Mouse (Mus musculus) MEL (cell line): Measurements from ENCODE around the gene Galnt2.

Experiments
- CHD1 ChIP-seq: IDR thresholded peaks from 2 replicates; pipeline ENCODE4 v1.6.1; 2012; ENCODE audit warnings: low read depth, mild to moderate bottlenecking, inconsistent platforms, low read length, improper control_type of control experiment
- CHD2 ChIP-seq: IDR thresholded peaks from 2 replicates; pipeline ENCODE4 v1.6.1; 2011; ENCODE audit warnings: low read length, improper control_type of control experiment
- CTCF ChIP-seq, 3 experiments: IDR thresholded peaks in 2 of 3; conservative IDR thresholded peaks in 1 of 3; 2 replicates each; pipeline ENCODE4 v1.5.1; 2011 to 2012; ENCODE audit warnings: low read length in 3 of 3, low read depth in 2 of 3, mild to moderate bottlenecking in 2 of 3, improper control_type of control experiment in 1 of 3, inconsistent platforms in 1 of 3, mixed read lengths in 1 of 3, moderate library complexity in 1 of 3; ENCODE audit not compliant: control insufficient read depth in 1 of 3, insufficient read depth in 1 of 3, poor library complexity in 1 of 3, severe bottlenecking in 1 of 3
- EP300 ChIP-seq, 2 experiments: IDR thresholded peaks; 2 replicates each; pipeline ENCODE4 v1.6.1; 2011; ENCODE audit warnings: improper control_type of control experiment in 2 of 2, low read length in 2 of 2, low read depth in 1 of 2, mild to moderate bottlenecking in 1 of 2
- HCFC1 ChIP-seq: IDR thresholded peaks from 2 replicates; pipeline ENCODE4 v1.6.1; 2012; ENCODE audit warnings: low read depth, mild to moderate bottlenecking, inconsistent platforms, low read length, improper control_type of control experiment, moderate library complexity
- JUND ChIP-seq: IDR thresholded peaks from 2 replicates; pipeline ENCODE4 v1.6.1; 2011; ENCODE audit warnings: low read depth, mild to moderate bottlenecking, improper control_type of control experiment, low read length
- MAZ ChIP-seq: IDR thresholded peaks from 2 replicates; pipeline ENCODE4 v1.6.1; 2012; ENCODE audit warnings: low read depth, mild to moderate bottlenecking, inconsistent platforms, low read length, improper control_type of control experiment
- MYC ChIP-seq: IDR thresholded peaks from 2 replicates; pipeline ENCODE4 v1.6.1; 2011; ENCODE audit warnings: low read depth, mild to moderate bottlenecking, low read length, improper control_type of control experiment, moderate library complexity
- POLR2A ChIP-seq, 2 experiments: IDR thresholded peaks; 2 replicates each; pipeline ENCODE4 v1.6.1; 2011 to 2012; ENCODE audit warnings: low read length in 2 of 2, mild to moderate bottlenecking in 2 of 2, control low read depth in 1 of 2, improper control_type of control experiment in 1 of 2, low read depth in 1 of 2, moderate library complexity in 1 of 2; ENCODE audit not compliant: control insufficient read depth in 1 of 2, insufficient read depth in 1 of 2, poor library complexity in 1 of 2
- TBP ChIP-seq: IDR thresholded peaks from 2 replicates; pipeline ENCODE4 v1.8.0; 2011; ENCODE audit warnings: low read depth, low read length, improper control_type of control experiment

DNA sequence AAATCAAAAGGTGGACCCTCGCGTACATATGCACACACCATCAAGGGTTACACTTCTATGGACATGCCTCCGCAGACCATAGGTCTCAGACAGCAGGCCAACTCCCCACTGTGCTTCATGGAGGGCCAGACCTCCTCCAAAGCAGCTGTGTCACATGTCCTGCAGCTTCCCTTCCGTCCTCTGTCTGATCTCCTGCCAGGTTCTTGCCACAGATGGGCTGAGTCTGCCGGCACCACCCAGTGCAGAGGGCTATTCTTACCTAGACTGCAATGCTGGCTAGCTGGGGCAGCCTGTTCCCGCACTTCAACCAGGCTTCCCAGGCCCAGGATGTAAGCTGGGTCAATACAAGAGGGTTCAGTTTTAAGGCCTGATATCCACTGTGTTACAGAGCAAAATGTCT is 144.0 kb downstream of the Galnt2 start:
- TF ChIP-seq POLR2A (IDR thresholded peaks at IDR 0.05; ENCODE audit: control insufficient read depth in 1 of 2, insufficient read depth in 1 of 2, low read depth in 1 of 2, low read length in 2 of 2, poor library complexity in 1 of 2), result no peak
- TF ChIP-seq HCFC1, result no peak
- TF ChIP-seq CHD1, result no peak
- TF ChIP-seq MAZ, result no peak
- TF ChIP-seq MYC, result no peak
- TF ChIP-seq CTCF (IDR thresholded peaks at IDR 0.05 in 2 of 3, conservative IDR thresholded peaks at IDR 0.05 in 1 of 3; ENCODE audit: control insufficient read depth in 1 of 3, insufficient read depth in 1 of 3, low read depth in 2 of 3, low read length in 3 of 3, poor library complexity in 1 of 3, severe bottlenecking in 1 of 3), result no peak
- TF ChIP-seq CHD2, result no peak
- TF ChIP-seq EP300 (IDR thresholded peaks at IDR 0.05; ENCODE audit: low read depth in 1 of 2, low read length in 2 of 2), result no peak
- TF ChIP-seq JUND, result no peak
- no peak for TF ChIP-seq TBP
